Mouse (Mus musculus): Measurements from ENCODE around the gene Prkn.

GRCm38 (mm10) chr17:11038272-11038671, 198.1 kb downstream of the Prkn start:
- no peak for TF ChIP-seq POLR2A (IDR thresholded peaks at IDR 0.05; ENCODE audit: low read depth, low read length)
- TF ChIP-seq CTCF (IDR thresholded peaks at IDR 0.05; ENCODE audit: extremely low read depth, insufficient read length, insufficient replicate concordance, low read depth, low read length) = no peak

Data from small intestine, adult 2 months (tissue).